Mouse (Mus musculus) liver, adult 2 months (tissue): ENCODE measurements around the gene Wdr82. TPM values are rescaled to one million over a fixed set of nuclear protein-coding genes. Genes with fewer than 3 reads are reported as not detected.

ENCODE experiments used
- DNase-seq: peaks from one replicate; pipeline ENCODE4 v3.0.0-alpha.2; 2011; ENCODE audit warnings: low read depth, low spot score; ENCODE audit errors: extremely low read depth
- H3K27ac ChIP-seq: fragments of 200-500 bp; replicated peaks from 2 replicates; pipeline ENCODE4 v1.5.1; 2012; ENCODE audit warnings: low read depth, mild to moderate bottlenecking, control low read depth, inconsistent platforms, low read length; ENCODE audit not compliant: insufficient read depth
- H3K27me3 ChIP-seq: fragments of 200-500 bp; 2 replicates; pipeline ENCODE4 v1.6.1; 2012; ENCODE audit warnings: mild to moderate bottlenecking, moderate library complexity, low read length, inconsistent platforms; ENCODE audit not compliant: control insufficient read depth, insufficient read depth
- H3K36me3 ChIP-seq: fragments of 200-500 bp; 2 replicates; pipeline ENCODE4 v1.6.1; 2012; ENCODE audit warnings: low read length, inconsistent platforms; ENCODE audit not compliant: control insufficient read depth, insufficient read depth
- H3K4me1 ChIP-seq: fragments of 200-500 bp; 2 replicates; pipeline ENCODE4 v1.6.1; 2011; ENCODE audit warnings: low read length; ENCODE audit not compliant: control insufficient read depth, insufficient read depth
- H3K4me3 ChIP-seq: fragments of 200-500 bp; 2 replicates; pipeline ENCODE4 v1.5.1; 2011; ENCODE audit warnings: low read depth, mild to moderate bottlenecking, control low read depth, low read length, moderate library complexity; ENCODE audit not compliant: insufficient read depth
- H3K79me2 ChIP-seq: fragments of 200-500 bp; 2 replicates; pipeline ENCODE4 v1.6.1; 2012; ENCODE audit warnings: inconsistent platforms, mild to moderate bottlenecking, low read length, moderate library complexity; ENCODE audit not compliant: control insufficient read depth, insufficient read depth
- H3K9ac ChIP-seq: fragments of 200-500 bp; 2 replicates; pipeline ENCODE4 v1.6.1; 2012; ENCODE audit warnings: low read depth, mild to moderate bottlenecking, control low read depth, inconsistent platforms, low read length
- CTCF ChIP-seq: fragments of 200-500 bp; IDR thresholded peaks from 2 replicates; pipeline ENCODE4 v1.5.1; 2011; ENCODE audit warnings: low read depth, low read length, control low read depth
- POLR2A ChIP-seq: fragments of 200-500 bp; IDR thresholded peaks from 2 replicates; pipeline ENCODE4 v1.6.1; 2011; ENCODE audit warnings: low read length, control low read depth; ENCODE audit not compliant: insufficient read depth; ENCODE audit errors: extremely low read depth
- whole genome bisulfite sequencing: fragments of 180-500 bp; shearing (Covaris S2); methylation state at CpG from one replicate; pipeline ENCODE4 v1.1.7; 2018; 5-methylcytosine and 5-hydroxymethylcytosine counted together
- polyA plus RNA-seq: library from polyadenylated mRNA; depleted of rRNA; stranded (reverse); fragments of >200 nt; gene quantifications from 2 replicates; pipeline ENCODE4 v1.2.3, GENCODE M21; 2012
- total RNA-seq: library from RNA; depleted of rRNA; stranded (reverse); fragments of >200 nt; gene quantifications from 2 replicates; pipeline ENCODE4 v1.2.3, GENCODE M21; 2014

The Wdr82 gene
- total and polyA plus RNA-seq, 2 experiments, result 23.6 to 36.3 TPM

DNA sequence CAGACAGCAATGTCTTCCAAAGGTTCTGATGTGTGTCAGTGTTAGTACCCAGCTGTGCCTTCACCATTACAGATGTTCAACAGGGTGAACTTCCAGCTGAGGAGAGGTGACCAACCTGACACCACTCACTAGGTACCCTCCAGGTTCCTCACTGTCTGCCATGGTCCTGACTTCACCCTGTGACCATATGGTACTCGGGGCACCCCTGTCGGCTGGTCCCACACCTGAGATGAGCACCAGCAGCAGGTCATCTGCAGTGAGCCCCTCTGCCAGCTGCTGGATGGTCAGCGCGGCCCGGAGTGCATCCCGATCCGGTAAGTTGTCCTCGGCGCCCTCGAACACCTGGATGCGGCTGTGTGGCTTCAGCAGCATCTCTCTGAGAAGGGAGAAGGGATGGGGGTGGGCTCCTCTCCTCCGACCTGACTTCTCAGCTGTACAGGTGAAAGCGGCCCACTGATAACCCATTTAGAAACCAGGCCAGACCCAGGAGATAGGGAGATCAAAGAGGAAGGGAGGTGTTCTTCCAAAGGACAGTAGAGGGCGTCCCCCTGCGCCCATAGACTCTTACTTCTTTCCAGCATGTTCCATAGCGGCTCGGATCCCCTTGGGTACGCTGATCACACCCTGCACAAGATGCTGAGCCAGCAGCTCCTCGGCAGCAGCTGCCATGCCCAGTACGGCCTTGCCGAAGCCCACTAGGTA, 13.7 kb upstream of the Wdr82 start:
- peak; percentile 66 for DNase-seq
- Histone ChIP-seq H3K36me3 (peaks cover 14% of the 10 kb centered on the region; the same call in 1 of the 2 replicates), H3K9ac (peak overlapping the region; percentile 92), H3K79me2 (peaks cover 13% of the 10 kb centered on the region; the same call in 1 of the 2 replicates), H3K27me3 (no peaks in the 10 kb centered on the region), H3K27ac (peak overlapping the region; percentile 98), H3K4me3 (peak overlapping the region; percentile 95), H3K4me1 (peaks cover 37% of the 10 kb centered on the region)
- WGBS, result 34% methylated on average over 21 of the region's 21 CpGs
- TF ChIP-seq POLR2A (no peak), CTCF (peak; percentile 46)

DNA sequence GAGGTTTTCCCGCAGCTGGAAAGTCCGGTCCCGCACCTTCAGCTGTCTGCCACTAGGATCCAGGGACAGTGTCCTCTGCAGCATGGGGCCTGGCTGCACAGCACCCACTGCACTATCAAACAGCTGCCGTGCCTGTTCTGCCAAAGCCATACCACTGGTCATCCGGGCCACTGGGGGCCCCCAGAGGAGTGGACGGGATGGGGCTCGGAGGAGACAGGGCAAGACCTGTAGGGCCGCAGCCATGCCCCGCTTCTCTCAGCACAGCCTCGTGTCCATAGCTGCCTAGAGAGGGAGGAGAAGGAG, 13.2 kb upstream of the Wdr82 start:
- Histone ChIP-seq H3K9ac (peak overlapping the region; percentile 92), H3K27ac (peak overlapping the region; percentile 98), H3K36me3 (peaks cover 14% of the 10 kb centered on the region; the same call in 1 of the 2 replicates), H3K27me3 (no peaks in the 10 kb centered on the region), H3K4me1 (peaks cover 37% of the 10 kb centered on the region), H3K4me3 (peak overlapping the region; percentile 95), H3K79me2 (peaks cover 13% of the 10 kb centered on the region; the same call in 1 of the 2 replicates)
- no peak for DNase-seq
- TF ChIP-seq POLR2A (no peak), CTCF (no peak)
- WGBS, result 31% methylated on average over 10 of the region's 10 CpGs

DNA sequence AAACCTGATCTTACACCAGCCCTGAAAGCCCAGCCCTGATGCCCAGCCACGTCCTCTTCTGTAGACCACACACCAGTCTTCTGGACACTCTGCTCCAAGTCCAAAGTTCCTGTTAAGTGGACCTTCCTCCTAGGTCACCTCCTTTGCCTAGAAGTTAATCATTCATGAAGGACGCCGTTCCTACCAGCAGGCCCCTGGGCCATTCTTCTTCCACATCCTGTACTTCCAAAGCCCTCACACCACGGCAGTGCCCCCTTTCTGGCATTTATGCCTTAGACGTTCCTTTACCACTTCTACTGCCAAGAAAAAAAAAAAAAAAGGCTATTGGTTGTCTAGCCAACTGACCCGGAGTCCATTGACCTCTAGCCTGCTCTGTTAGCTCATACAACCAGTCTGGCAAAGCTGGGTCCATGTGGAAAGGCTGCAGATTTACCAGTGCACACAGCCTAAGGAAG, 12.7 kb upstream of the Wdr82 start, which contains the start of gene Glyctk:
TSS of gene Glyctk (minus strand) at position 102 of the 455 bp plus-strand sequence.
- peaks cover 13% of the 10 kb centered on the region; the same call in 1 of the 2 replicates for H3K79me2 ChIP-seq
- peaks cover 37% of the 10 kb centered on the region for H3K4me1 ChIP-seq
- peak within 1 kb of the TSS; percentile 98 for H3K27ac ChIP-seq
- peaks cover 14% of the 10 kb centered on the region; the same call in 1 of the 2 replicates for H3K36me3 ChIP-seq
- H3K4me3 ChIP-seq, result peak within 1 kb of the TSS; percentile 95
- no peaks in the 10 kb centered on the region for H3K27me3 ChIP-seq
- 24% methylated on average over 6 of the region's 6 CpGs for WGBS
- DNase-seq, result peak; percentile 100
- TF ChIP-seq POLR2A (peak; percentile 86), CTCF (no peak)
- peak within 1 kb of the TSS; percentile 92 for H3K9ac ChIP-seq

DNA sequence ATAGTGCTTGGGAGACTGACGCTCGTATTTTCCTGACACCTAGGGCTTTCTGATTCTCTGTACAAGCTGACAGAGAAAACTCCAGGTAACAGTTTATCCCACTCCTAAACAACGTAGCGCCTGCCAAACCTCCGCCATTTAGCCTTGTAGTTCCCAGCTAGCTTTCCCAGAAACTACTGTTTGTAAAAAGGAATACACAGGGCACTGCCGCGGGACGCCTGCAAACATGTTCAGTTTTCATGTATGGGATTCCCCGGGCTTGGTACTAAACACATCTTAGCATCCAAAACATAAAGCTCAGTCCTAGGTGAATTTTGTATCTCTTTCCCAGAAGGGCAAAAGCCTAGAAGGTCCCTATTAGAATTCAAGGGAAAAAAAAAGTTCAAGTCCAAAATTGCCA, 11.5 kb upstream of the Wdr82 start:
- Histone ChIP-seq H3K36me3 (peaks cover 13% of the 10 kb centered on the region; the same call in 1 of the 2 replicates), H3K4me3 (no peak overlapping the region), H3K4me1 (peaks cover 35% of the 10 kb centered on the region), H3K27ac (peak overlapping the region; percentile 97), H3K9ac (no peak overlapping the region), H3K27me3 (no peaks in the 10 kb centered on the region), H3K79me2 (peaks cover 13% of the 10 kb centered on the region; the same call in 1 of the 2 replicates)
- no peak for DNase-seq
- 62% methylated on average over 9 of the region's 9 CpGs for WGBS
- no peak for TF ChIP-seq CTCF
- no peak for TF ChIP-seq POLR2A

DNA sequence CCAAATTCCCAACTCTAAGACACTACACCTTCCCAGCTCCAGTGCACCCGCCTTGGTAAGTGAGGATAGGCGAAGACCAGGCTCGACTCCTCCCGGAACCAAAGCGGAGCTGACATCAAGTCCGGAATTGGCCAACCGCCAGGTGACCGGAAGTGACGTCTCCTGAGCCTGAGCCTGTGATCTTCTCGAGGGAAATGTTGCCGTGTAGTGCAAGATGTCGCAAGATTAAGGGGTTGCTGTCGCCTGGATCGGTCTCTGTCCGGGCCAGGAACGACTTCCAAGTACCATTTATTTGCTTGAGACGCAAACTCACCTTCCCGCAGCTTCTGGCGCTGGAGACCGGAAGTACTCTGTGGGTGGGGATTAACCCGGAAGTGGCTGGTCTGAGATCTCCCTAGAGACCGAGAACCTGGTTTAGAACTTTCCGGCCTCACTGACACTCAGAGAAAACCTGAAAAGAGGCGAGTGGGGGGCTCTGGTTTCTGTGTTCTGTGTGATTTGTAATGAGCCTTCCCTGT, 10.9 kb upstream of the Wdr82 start:
- Histone ChIP-seq H3K27ac (peak overlapping the region; percentile 97), H3K4me3 (peak overlapping the region; percentile 60), H3K9ac (peak overlapping the region; percentile 85), H3K4me1 (peaks cover 30% of the 10 kb centered on the region), H3K27me3 (no peaks in the 10 kb centered on the region), H3K36me3 (peaks cover 7% of the 10 kb centered on the region; the same call in 1 of the 2 replicates), H3K79me2 (peaks cover 13% of the 10 kb centered on the region; the same call in 1 of the 2 replicates)
- under 1% methylated on average over 24 of the region's 24 CpGs for WGBS
- DNase-seq, result peak; percentile 89
- TF ChIP-seq CTCF (no peak), POLR2A (0 out of 2 replicates have a peak, but pooled peaks have one; percentile 36)
